Mouse (Mus musculus) large intestine, adult 2 months (tissue): Measurements from ENCODE around the gene Rfc1. TPM values are rescaled to one million over a fixed set of nuclear protein-coding genes. Genes with fewer than 3 reads are reported as not detected.

Experiments used
- DNase-seq: peaks from one replicate; pipeline ENCODE4 v3.0.0-alpha.2; 2012; ENCODE audit warnings: low read depth, low spot score
- WGBS: fragments of 180-500 bp; shearing (Covaris S2); methylation state at CpG from one replicate; pipeline ENCODE4 v1.1.7; 2018; 5-methylcytosine and 5-hydroxymethylcytosine counted together
- polyA plus RNA-seq: library from polyadenylated mRNA; depleted of rRNA; stranded (reverse); fragments of >200 nt; gene quantifications from 2 replicates; pipeline ENCODE4 v1.2.3, GENCODE M21; 2012; rRNA removed

Gene Rfc1
- polyA plus RNA-seq, 1 experiment: 13.6 TPM

- WGBS: 90% methylated on average over 7 of the region's 7 CpGs
- no peak for DNase-seq
Observed at GRCm38 (mm10) chr5:65221037-65221436, 114.4 kb downstream of the Rfc1 start.

- WGBS: 87% methylated on average over 11 of the region's 11 CpGs
- no peak for DNase-seq
Observed at GRCm38 (mm10) chr5:65217305-65218269, 117.9 kb downstream of the Rfc1 start.

- WGBS: 26% methylated on average over 7 of the region's 7 CpGs
- no peak for DNase-seq
Observed at GRCm38 (mm10) chr5:65213321-65213720, 122.1 kb downstream of the Rfc1 start.

Other genes starting within 250 kb of the Rfc1 start
- 0.62 and 0.69 TPM in 2 replicates for gene Tmem156, start 243.5 kb downstream of the Rfc1 start, polyA plus RNA-seq
- gene Klhl5, start 228.1 kb downstream of the Rfc1 start, polyA plus RNA-seq: 8.1 and 11.3 TPM in 2 replicates
- gene Wdr19, start 136.0 kb downstream of the Rfc1 start, polyA plus RNA-seq: 0.72 and 1.7 TPM in 2 replicates
- 0.36 and 0.40 TPM in 2 replicates for gene Klb, start 12.6 kb upstream of the Rfc1 start, polyA plus RNA-seq
- 361 TPM in 2 replicates for gene Rpl9, start 55.8 kb upstream of the Rfc1 start, polyA plus RNA-seq
- 13.4 and 17.8 TPM in 2 replicates for gene Lias, start 55.8 kb upstream of the Rfc1 start, polyA plus RNA-seq
- 26.6 and 48.3 TPM in 2 replicates for gene Ugdh, start 100.3 kb upstream of the Rfc1 start, polyA plus RNA-seq
- 0.62 TPM in 1 of 2 replicates, not detected in the other for gene Gm43552, start 157.2 kb upstream of the Rfc1 start, polyA plus RNA-seq
- gene Smim14, start 201.5 kb upstream of the Rfc1 start, polyA plus RNA-seq: 111 and 119 TPM in 2 replicates
- 19.3 and 22.7 TPM in 2 replicates for gene Ube2k, start 201.6 kb upstream of the Rfc1 start, polyA plus RNA-seq